Mouse (Mus musculus) midbrain, embryonic 10.5 days (tissue): ENCODE measurements around the gene Dbt. TPM values are rescaled to one million over a fixed set of nuclear protein-coding genes. Genes with fewer than 3 reads are reported as not detected.
"Not testable (repeated sequence)": the region's sequence is repeated elsewhere in the genome, so short reads cannot be mapped to it uniquely, and the experiment has no call there.

Experiments used
- DNase-seq: peaks from one replicate; pipeline ENCODE4 v3.0.0-alpha.2; 2017; ENCODE audit warnings: low spot score
- H3K27ac ChIP-seq: fragments of 300-500 bp; sonication (generic); replicated peaks from 2 replicates; pipeline ENCODE4 v1.5.1; 2016; ENCODE audit warnings: mild to moderate bottlenecking
- H3K27me3 ChIP-seq: fragments of 300-500 bp; sonication (generic); 2 replicates; pipeline ENCODE4 v1.6.1; 2016; ENCODE audit warnings: low read depth, mild to moderate bottlenecking; ENCODE audit not compliant: poor library complexity, severe bottlenecking
- H3K36me3 ChIP-seq: fragments of 300-500 bp; sonication (generic); 2 replicates; pipeline ENCODE4 v1.6.1; 2016; ENCODE audit warnings: mild to moderate bottlenecking, moderate library complexity
- H3K4me1 ChIP-seq: fragments of 300-500 bp; sonication (generic); 2 replicates; pipeline ENCODE4 v1.6.1; 2016
- H3K4me3 ChIP-seq: fragments of 300-500 bp; sonication (generic); 2 replicates; pipeline ENCODE4 v1.5.1; 2016; ENCODE audit warnings: mild to moderate bottlenecking, moderate library complexity
- H3K9me3 ChIP-seq: fragments of 300-500 bp; sonication (generic); replicated peaks from 2 replicates; pipeline ENCODE4 v1.6.1; 2016; ENCODE audit warnings: mild to moderate bottlenecking
- WGBS: fragments of 180-500 bp; shearing (Covaris S2); methylation state at CpG from one replicate; pipeline ENCODE4 v1.1.7; 2016; 5-methylcytosine and 5-hydroxymethylcytosine counted together
- polyA plus RNA-seq: library from polyadenylated mRNA; unstranded; fragments of >200 nt; fragmentation: Nextera tagmentation; extraction: Ambion mirVana; gene quantifications from 2 replicates; pipeline ENCODE4 v1.2.1, GENCODE M21; 2016

The Dbt gene
- polyA plus RNA-seq, 1 experiment from 2014 or later: 12.4 TPM

- H3K27ac ChIP-seq, H3K4me3 ChIP-seq, H3K36me3 ChIP-seq, DNase-seq, H3K27me3 ChIP-seq, H3K4me1 ChIP-seq, H3K9me3 ChIP-seq: not testable (repeated sequence)
- 95% methylated on average over 14 of the region's 14 CpGs for WGBS
Measured at GRCm38 (mm10) chr3:116561315-116561714, 48.4 kb downstream of the Dbt start.

- Histone ChIP-seq H3K9me3 (peaks cover 7% of the 10 kb centered on the region; the same call in 1 of the 2 replicates), H3K4me1 (no peaks in the 10 kb centered on the region), H3K27me3 (no peaks in the 10 kb centered on the region), H3K36me3 (no peaks in the 10 kb centered on the region), H3K4me3 (no peak within 1 kb of the TSS), H3K27ac (no peak within 1 kb of the TSS)
- WGBS: 87% methylated on average over 7 of the region's 7 CpGs
- no peak for DNase-seq
Measured at GRCm38 (mm10) chr3:116562408-116563094, 49.7 kb downstream of the Dbt start, which contains the start of gene Lrrc39. Lrrc39 (plus strand) TSS chr3:116562973.

- Histone ChIP-seq H3K27ac (no peak overlapping the region), H3K27me3 (no peaks in the 10 kb centered on the region), H3K9me3 (peaks cover 7% of the 10 kb centered on the region; the same call in 1 of the 2 replicates), H3K4me3 (no peak overlapping the region), H3K4me1 (no peaks in the 10 kb centered on the region), H3K36me3 (no peaks in the 10 kb centered on the region)
- WGBS: 88% methylated on average over 7 of the region's 7 CpGs
- DNase-seq: no peak
Measured at GRCm38 (mm10) chr3:116563095-116563492, 50.2 kb downstream of the Dbt start.

GRCm38 (mm10) chr3:116570628-116571027, 57.8 kb downstream of the Dbt start:
- no peak overlapping the region for H3K4me3 ChIP-seq
- H3K4me1 ChIP-seq: no peaks in the 10 kb centered on the region
- H3K27me3 ChIP-seq: no peaks in the 10 kb centered on the region
- 78% methylated on average over 2 of the region's 2 CpGs for WGBS
- no peak overlapping the region for H3K27ac ChIP-seq
- no peaks in the 10 kb centered on the region for H3K36me3 ChIP-seq
- H3K9me3 ChIP-seq: peaks cover 7% of the 10 kb centered on the region; the same call in 1 of the 2 replicates
- no peak for DNase-seq

- no peaks in the 10 kb centered on the region for H3K27me3 ChIP-seq
- no peaks in the 10 kb centered on the region for H3K9me3 ChIP-seq
- no peaks in the 10 kb centered on the region for H3K4me1 ChIP-seq
- H3K4me3 ChIP-seq: no peak overlapping the region
- no peak overlapping the region for H3K27ac ChIP-seq
- DNase-seq: no peak
- WGBS: 74% methylated on average over 3 of the region's 3 CpGs
- H3K36me3 ChIP-seq: peaks cover 29% of the 10 kb centered on the region
Measured at GRCm38 (mm10) chr3:116577286-116577685, 64.4 kb downstream of the Dbt start.

- Histone ChIP-seq H3K4me1 (no peaks in the 10 kb centered on the region), H3K4me3 (no peak overlapping the region), H3K27me3 (no peaks in the 10 kb centered on the region), H3K27ac (no peak overlapping the region), H3K9me3 (no peaks in the 10 kb centered on the region), H3K36me3 (peaks cover 78% of the 10 kb centered on the region)
- WGBS: 97% methylated on average over 9 of the region's 9 CpGs
- DNase-seq: no peak
Measured at GRCm38 (mm10) chr3:116582201-116582600, 69.3 kb downstream of the Dbt start.

GRCm38 (mm10) chr3:116594076-116594727, 81.3 kb downstream of the Dbt start:
- Histone ChIP-seq H3K36me3 (peaks cover 40% of the 10 kb centered on the region), H3K27me3 (no peaks in the 10 kb centered on the region), H3K9me3 (no peaks in the 10 kb centered on the region), H3K4me3 (peak overlapping the region; percentile 91), H3K4me1 (peaks cover 16% of the 10 kb centered on the region), H3K27ac (peak overlapping the region; percentile 93)
- 3% methylated on average over 22 of the region's 22 CpGs for WGBS
- DNase-seq: no peak

- H3K27ac ChIP-seq: peak within 1 kb of the TSS; percentile 93
- no peaks in the 10 kb centered on the region for H3K9me3 ChIP-seq
- H3K4me3 ChIP-seq: peak within 1 kb of the TSS; percentile 91
- peaks cover 16% of the 10 kb centered on the region for H3K4me1 ChIP-seq
- under 1% methylated on average over 65 of the region's 65 CpGs for WGBS
- H3K36me3 ChIP-seq: peaks cover 33% of the 10 kb centered on the region
- DNase-seq: peak; percentile 97
- no peaks in the 10 kb centered on the region for H3K27me3 ChIP-seq
Measured at GRCm38 (mm10) chr3:116594728-116595602, 82.1 kb downstream of the Dbt start, which contains the start of gene Sass6. Sass6 (plus strand) TSS chr3:116594982.

- Histone ChIP-seq H3K4me1 (peaks cover 16% of the 10 kb centered on the region), H3K4me3 (peak overlapping the region; percentile 91), H3K36me3 (peaks cover 27% of the 10 kb centered on the region), H3K9me3 (no peaks in the 10 kb centered on the region), H3K27ac (peak overlapping the region; percentile 93), H3K27me3 (no peaks in the 10 kb centered on the region)
- no peak for DNase-seq
- WGBS: 13% methylated on average over 10 of the region's 10 CpGs
Measured at GRCm38 (mm10) chr3:116595603-116595991, 82.7 kb downstream of the Dbt start.

Other genes with a start within 250 kb of the Dbt start
- 16.9 and 18.4 TPM in 2 replicates for gene Cdc14a, start 89.0 kb upstream of the Dbt start, polyA plus RNA-seq
- gene Rtca, start 4.9 kb upstream of the Dbt start, polyA plus RNA-seq: 122 and 126 TPM in 2 replicates
- gene Lrrc39, start 49.9 kb downstream of the Dbt start, polyA plus RNA-seq: 0.56 and 0.63 TPM in 2 replicates
- 37.3 and 39.5 TPM in 2 replicates for gene Sass6, start 81.9 kb downstream of the Dbt start, polyA plus RNA-seq
- gene Trmt13, start 101.5 kb downstream of the Dbt start, polyA plus RNA-seq: 25.0 and 26.9 TPM in 2 replicates
- 81.4 and 82.5 TPM in 2 replicates for gene Mfsd14a, start 149.6 kb downstream of the Dbt start, polyA plus RNA-seq
- gene Gm43191, start 168.2 kb downstream of the Dbt start, polyA plus RNA-seq: not detected in 2 replicates
- gene Slc35a3, start 199.8 kb downstream of the Dbt start, polyA plus RNA-seq: 7.3 and 8.3 TPM in 2 replicates